Mouse (Mus musculus) splenic B cell, adult 2 months (primary cell): ENCODE results near the gene Kdm6b.

Experiments
- DNase-seq: peaks from one replicate; pipeline ENCODE4 v3.0.0-alpha.2; 2011; ENCODE audit warnings: low read depth, low spot score
- H3K27me3 ChIP-seq: 2 replicates; pipeline ENCODE4 v1.6.1; 2012; ENCODE audit warnings: mild to moderate bottlenecking, low read length, moderate library complexity, mixed read lengths; ENCODE audit not compliant: control insufficient read depth, poor library complexity, insufficient read depth, severe bottlenecking
- H3K36me3 ChIP-seq: 2 replicates; pipeline ENCODE4 v1.6.1; 2012; ENCODE audit warnings: mild to moderate bottlenecking, low read length, moderate library complexity, mixed read lengths; ENCODE audit not compliant: control insufficient read depth, poor library complexity, insufficient read depth, severe bottlenecking

Kdm6b gene

DNA sequence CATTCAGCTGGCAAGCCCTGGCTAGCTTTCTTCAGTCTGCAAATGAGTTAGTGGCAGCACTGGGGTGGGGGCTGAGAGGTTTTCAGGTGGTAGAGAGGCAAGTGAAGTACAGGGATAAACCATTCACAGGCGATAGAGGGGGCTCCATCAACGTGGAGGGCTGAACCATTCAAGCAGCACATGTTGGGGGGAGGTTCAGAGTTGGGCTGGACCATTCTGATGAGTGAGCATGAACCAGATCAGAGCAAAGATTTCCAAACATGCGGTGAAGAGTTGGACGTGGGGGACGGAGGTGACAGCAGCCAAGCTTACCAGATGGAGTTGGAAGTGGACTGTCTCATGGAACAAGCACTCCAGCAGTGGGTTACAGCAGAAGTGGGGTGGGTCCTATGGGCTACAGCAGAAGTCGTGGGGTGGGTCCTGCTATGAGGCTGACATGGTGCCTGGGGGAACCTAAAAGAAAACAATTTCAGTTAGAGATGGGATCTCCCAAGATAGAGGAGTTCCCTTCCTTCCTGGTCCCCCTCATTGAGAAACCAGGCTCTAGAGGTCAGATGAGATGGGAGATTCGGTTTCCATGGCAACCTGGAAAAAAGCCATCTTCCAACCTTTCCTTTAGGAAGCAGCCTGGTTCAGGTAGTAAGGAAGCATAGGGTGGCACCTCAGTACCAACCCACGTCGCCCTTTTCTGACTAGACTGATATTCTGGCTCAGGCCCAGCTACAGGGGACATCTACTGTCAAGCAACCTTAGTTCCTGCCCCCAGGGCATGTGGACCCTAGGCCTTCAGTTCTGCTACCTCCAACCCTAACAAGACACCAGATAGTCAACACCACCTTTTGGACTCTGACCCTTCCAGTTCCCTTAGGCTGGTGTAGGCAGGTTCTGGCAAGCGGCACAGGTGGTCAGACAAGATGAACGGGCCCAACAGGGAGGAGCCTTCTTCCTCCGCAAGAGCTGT lies at the start of gene Kdm6b:
Gene Kdm6b (minus strand): TSS at position 455 of the 961 bp plus-strand sequence.
- DNase-seq, result peak; percentile 26
- Histone ChIP-seq H3K27me3 (0 out of 2 replicates have a peak, but pooled peaks cover 3% of the 10 kb centered on the region), H3K36me3 (no peaks in the 10 kb centered on the region)

DNA sequence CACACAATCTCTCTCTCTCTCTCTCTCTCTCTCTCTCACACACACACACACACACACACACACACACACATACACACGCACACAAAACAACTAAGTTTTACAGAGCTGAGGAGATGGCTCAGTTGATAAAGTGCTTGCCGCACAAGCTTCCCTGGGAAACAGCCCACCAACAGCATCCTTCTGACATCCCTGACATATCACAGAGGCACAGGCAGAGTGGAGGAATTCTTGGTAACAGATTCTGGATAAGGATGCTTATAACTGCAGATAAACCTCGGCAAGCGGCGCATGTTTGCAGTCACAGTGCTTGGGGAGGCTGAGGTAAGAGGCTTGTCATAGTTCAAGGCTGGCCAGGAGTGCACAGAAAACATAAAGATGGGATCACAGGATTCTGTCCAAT lies 48.1 kb upstream of the Kdm6b start:
- DNase-seq, result no peak
- no peaks in the 10 kb centered on the region for H3K36me3 ChIP-seq
- H3K27me3 ChIP-seq, result no peaks in the 10 kb centered on the region

DNA sequence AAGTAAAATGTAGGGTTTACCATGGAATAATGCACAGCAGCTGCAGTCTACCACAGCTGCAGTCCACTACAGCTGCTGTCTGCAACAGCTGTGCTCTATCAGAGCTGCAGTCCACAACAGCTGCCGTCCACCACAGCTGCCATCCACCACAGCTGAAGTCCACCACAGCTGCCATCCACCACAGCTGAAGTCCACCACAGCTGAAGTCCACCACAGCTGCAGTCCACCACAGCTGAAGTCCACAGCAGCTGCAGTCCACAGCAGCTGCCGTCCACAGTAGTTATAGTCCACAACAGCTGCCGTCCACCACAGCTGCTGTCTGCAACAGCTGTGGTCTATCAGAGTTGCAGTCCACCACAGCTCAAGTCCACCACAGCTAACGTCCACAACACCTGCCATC lies 46.4 kb upstream of the Kdm6b start:
- DNase-seq, result no peak
- H3K27me3 ChIP-seq, result no peaks in the 10 kb centered on the region
- H3K36me3 ChIP-seq, result no peaks in the 10 kb centered on the region

DNA sequence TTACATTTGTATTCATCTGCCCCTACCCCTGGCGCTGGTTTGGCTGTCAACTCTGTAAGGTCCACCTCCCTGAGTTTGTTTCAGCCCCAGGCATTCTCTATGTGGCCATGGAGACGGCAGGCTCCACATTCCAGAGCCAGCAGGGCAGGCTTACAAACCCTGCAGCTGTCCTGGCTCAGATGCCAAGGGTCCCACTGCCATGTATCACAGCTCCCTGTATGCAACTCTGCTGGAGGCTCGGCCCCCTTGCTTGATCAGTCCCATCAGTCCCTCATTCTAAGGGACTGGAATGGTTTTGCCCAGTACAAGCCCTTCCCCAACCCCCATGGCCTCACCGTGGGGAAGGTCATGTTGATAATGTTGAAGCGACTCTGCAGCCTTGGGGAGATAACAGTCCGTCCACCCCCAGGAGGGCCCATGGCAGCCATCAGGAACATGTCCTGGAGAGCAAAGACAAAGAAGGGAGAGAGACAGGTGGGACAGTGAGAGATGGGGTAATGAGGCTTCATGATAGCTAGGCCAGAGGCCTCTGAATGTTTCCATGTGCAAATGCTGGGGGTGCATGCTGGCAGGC lies 43.6 kb upstream of the Kdm6b start:
- Histone ChIP-seq H3K36me3 (no peaks in the 10 kb centered on the region), H3K27me3 (no peaks in the 10 kb centered on the region)
- DNase-seq, result no peak

DNA sequence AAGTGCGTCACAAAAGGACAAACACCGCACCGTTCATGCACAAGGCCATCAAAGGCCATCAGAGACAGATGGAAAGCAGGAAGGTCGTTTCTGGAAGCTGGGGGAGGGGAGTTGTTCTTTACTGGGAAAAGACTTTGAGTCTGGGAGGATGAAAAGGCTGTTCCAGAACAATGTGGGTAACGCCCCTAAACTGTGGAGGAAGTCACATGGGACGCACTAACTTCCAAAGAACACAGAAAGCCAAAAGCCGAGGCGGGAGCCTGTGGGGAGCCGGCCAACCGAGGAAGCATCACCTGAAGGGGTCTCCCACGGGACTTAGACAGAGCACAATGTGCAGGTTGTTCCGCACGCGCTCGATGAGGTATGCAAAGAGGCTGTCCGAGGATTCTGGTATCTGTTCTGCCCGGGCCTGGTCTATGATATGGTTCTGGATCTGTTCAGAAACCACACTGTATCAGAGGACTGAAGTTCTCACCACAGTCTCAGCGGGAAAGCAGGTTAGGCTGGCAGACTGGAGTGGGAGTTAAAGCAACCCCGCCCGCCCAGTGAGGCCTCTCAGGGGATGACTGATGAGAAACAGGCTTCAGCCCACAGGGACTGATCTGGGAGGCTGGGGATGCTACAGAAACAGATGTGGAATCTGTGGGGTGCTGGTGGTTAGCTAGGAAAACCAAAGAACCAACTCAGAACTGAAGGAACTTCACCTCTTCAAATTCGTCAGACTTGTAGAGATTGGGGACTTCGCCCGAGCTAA lies 38.8 kb upstream of the Kdm6b start:
- Histone ChIP-seq H3K36me3 (no peaks in the 10 kb centered on the region), H3K27me3 (no peaks in the 10 kb centered on the region)
- DNase-seq, result no peak

DNA sequence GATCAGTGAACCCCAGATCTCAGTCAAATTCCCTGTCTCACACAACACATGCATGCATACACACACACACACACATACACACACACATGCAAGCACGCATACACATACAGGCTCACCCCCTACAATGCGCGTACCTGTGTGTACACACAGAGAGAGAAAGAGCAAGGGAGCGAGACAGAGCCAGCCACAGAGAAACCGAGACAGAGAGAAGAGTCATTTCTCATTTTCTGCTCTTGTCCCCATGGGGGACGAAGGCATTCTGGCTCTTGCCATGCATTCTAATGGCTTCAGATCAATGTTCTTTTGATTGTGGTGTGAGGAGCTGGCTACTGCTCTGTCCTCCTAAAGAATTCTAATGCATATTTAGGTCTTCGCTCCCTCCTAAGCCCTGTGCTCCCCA lies 33.8 kb upstream of the Kdm6b start:
- Histone ChIP-seq H3K36me3 (no peaks in the 10 kb centered on the region), H3K27me3 (no peaks in the 10 kb centered on the region)
- DNase-seq, result no peak

DNA sequence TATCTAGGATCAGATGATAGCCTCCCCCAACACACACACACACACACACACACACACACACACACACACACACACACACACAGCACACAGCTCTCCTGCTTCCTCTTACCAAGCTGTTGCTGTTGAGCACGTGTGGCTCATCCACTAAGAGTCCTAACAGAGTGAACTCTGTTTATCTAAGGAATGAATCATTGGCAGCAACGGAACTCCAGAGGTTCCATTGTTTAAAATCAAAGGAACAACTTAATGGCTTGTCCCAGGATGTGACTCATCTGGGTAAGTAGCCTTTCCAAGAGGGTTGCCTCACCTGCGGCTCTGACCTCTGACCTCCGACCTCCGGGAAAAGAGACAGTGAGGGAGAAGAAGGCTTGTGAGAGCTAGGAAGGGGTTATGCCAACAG lies 29.9 kb upstream of the Kdm6b start:
- no peaks in the 10 kb centered on the region for H3K27me3 ChIP-seq
- no peak for DNase-seq
- no peaks in the 10 kb centered on the region for H3K36me3 ChIP-seq

DNA sequence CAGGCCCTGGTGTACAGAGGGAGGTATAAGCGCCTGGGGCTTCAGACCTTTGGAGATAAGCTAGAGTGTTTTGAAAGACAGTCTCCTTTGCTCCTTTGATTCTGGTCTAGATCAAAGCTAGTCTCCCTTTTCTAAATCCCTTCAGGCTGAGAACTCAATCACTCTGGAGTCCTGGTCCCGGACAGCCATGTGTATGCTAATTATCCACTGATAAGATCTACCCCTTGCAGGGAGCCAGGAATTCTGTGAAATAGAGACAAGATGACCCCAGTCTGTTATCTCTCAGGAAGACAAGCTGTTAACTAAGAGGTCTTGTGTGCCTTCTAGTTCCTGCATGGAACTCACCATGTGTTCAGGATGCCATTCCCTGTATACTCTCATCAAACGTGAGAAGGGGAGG lies 23.8 kb upstream of the Kdm6b start:
- no peak for DNase-seq
- no peaks in the 10 kb centered on the region for H3K27me3 ChIP-seq
- no peaks in the 10 kb centered on the region for H3K36me3 ChIP-seq

DNA sequence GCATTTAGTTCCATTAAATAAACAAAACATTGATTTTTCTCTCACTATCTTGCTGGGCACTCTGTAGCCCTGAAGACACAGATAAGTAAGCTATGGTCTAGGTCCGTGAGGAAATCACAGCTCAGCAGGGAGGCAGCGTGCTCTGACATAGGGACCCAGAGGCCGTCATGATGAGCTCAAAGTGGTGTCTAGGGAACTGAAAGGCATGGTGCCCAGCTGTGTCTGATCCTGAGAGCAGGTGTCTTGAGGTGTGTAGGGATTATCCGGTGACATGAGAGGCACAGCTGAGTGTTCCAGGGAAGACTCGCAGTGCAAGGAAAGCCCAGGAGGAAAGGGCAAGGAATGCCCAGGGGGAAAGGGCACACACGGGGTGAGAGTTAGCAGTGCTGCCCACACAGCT lies 19.7 kb upstream of the Kdm6b start:
- no peaks in the 10 kb centered on the region for H3K36me3 ChIP-seq
- no peaks in the 10 kb centered on the region for H3K27me3 ChIP-seq
- DNase-seq, result no peak

DNA sequence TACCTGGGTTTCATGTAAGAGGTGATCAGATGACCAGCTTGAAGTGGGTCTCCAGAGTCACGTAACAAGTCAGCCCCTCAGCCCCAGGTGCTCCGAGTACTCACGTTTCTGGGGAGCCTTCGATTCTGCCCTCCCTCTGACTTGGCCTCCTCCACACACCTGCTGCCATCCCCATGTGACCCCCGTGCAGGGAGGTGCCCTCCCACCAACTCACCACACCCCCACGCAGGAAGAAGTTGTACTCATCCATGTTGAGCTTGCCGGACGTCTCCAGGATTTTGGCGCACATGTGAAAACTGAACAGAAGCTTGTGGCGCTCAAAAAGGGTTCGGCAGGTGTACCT lies 19.1 kb upstream of the Kdm6b start:
- Histone ChIP-seq H3K36me3 (no peaks in the 10 kb centered on the region), H3K27me3 (no peaks in the 10 kb centered on the region)
- no peak for DNase-seq

DNA sequence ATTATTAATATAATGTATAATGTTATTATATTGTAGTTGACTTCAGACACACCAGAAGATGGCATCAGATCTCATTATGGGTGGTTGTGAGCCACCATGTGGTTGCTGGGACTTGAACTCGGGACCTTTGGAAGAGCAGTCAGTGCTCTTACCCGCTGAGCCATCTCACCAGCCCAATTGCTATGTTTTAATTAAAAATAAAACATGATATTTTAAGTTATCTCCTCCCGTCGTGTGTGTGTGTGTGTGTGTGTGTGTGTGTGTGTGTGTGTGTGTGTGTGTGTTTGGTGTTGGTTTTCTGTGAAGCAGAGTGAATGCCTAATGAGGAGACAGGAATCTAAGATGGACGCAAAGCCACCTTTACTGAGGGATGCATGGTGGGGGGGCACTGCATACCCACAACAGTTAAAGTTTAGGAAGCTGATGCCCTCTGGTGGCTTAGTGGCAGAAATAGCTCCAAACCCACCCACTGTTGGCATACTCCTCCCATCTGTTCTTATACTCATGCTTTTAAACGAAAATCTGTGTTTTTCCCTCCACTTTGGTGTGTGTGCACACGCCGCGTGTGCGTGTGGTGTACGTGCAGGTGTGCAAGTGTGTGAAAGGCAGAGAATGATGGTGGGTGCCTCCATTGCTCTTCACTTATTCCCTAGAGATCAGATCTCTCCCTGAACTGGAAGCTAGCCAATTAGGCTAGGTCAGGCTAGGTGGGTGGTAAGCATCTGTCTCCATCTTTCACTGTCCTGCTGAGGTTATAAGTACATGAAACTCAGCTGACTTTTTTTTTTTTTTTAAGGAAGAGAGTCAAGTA lies 18.6 kb upstream of the Kdm6b start:
- DNase-seq, result peak; percentile 90
- no peaks in the 10 kb centered on the region for H3K36me3 ChIP-seq

DNA sequence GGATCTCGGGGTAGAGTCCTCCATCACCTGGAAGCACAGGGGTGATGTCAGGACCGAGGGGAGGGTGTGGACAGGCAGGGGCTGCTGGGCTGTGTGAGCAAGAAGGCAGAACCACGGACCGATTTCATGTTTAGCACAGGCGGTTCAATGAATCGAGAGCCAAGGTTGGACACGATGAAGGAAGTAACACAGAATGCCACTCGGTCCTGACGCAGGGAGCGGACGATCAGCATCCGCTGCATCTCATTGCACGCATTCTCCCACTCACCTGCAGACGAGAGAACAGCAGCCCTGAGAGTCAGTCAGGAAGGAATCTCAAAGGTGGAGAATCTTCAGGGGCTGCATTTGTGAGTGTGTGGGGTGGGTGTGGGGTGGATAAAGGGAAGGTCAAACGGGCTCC lies 17.2 kb upstream of the Kdm6b start:
- H3K36me3 ChIP-seq, result no peaks in the 10 kb centered on the region
- DNase-seq, result no peak
- no peaks in the 10 kb centered on the region for H3K27me3 ChIP-seq

More for the DNA sequence above, 18.6 kb upstream of the Kdm6b start:
- H3K27me3 ChIP-seq, result no peaks in the 10 kb centered on the region

DNA sequence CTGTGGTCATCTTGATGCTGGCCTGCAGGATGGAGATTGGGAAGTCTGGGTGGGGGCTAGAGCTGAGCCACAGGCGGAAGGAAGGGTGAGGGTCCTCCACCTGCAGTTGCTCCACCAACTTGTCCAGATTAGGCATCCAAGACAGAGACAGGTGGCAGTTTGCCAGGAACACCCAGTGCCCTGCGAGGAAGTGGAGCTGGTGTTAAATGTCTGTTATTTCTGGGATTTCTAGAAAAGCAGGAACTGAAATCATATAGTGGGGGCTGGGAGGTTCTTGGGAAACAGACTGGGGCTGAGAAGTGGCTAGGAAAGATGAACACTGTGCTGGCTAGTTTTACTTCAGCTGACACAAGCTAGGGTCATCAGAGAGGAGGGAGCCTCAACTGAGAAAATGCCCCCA lies 15.8 kb upstream of the Kdm6b start:
- Histone ChIP-seq H3K36me3 (no peaks in the 10 kb centered on the region), H3K27me3 (no peaks in the 10 kb centered on the region)
- no peak for DNase-seq

DNA sequence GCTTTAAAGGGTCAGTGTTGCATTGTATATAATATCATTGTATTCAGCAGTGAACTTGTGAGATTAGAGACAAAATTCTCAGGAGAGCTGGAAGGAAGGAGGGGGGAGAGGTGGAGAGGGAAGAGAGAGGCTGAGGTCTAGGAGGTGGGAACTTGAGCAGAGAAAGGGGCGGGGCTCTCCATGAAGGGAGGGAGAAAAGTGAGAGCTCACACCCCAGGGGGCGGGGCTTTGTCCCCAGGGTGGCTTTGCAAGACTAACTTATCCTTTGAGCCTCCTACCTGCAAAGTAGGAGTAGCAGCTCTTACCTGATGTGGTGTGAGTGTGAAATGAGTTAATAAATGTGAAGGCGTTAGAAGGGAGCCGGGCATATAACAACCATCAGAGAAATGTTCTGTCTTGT lies 15.3 kb upstream of the Kdm6b start:
- peak; percentile 27 for DNase-seq
- Histone ChIP-seq H3K36me3 (no peaks in the 10 kb centered on the region), H3K27me3 (no peaks in the 10 kb centered on the region)
